Mouse (Mus musculus): ENCODE results near the gene Ndrg4. TPM values are rescaled to one million over a fixed set of nuclear protein-coding genes. Genes with fewer than 3 reads are reported as not detected.

The Ndrg4 gene
- total and polyA plus RNA-seq, 3 experiments, result 1.6 to 2.1 (median 1.7) TPM

DNA sequence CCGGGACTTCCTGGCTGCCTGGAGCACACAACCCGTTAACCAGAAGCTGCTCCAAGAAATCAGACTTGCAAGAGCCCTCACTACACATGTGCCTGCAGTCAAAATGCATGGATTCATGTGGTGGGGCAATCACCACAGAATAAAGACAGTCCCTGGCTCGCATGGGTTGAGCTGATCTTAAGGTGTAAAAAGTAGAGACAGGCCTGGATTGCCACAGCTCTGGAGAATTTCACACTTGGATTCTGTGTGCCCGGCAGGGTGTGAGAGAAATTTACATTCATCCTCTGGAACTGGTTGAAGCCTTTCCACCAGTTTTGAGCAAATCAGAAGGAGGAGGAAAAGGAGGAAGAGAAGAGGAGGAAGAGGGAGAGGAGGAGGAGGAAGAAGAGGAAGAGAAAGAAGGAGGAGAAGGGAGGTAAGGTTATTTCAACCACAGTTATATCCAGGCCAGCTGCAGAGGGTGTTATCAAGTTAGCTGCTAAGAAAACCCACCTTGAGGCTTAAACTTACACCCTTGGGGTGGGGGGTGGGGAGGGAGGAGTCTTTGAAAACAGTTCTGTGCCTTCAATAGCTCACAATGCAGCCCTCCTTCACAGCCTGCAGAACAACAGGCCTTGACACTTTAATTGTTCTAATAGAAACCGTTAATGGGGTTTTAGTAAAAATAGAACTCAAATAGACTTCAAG is 20.3 kb upstream of the Ndrg4 start:
- Histone ChIP-seq H3K4me2 (ENCODE audit: insufficient read depth, low read depth, poor library complexity, severe bottlenecking) (no peak overlapping the region), H3K4me3 (replicated peaks in 1 of 3; ENCODE audit: low read depth in 2 of 3, low read length in 2 of 3, poor library complexity in 1 of 3) (no peak overlapping the region), H3K9me3 (replicated peaks; ENCODE audit: low read length) (no peaks in the 10 kb centered on the region), H3K27me3 (replicated peaks) (no peaks in the 10 kb centered on the region), H3K79me2 (replicated peaks; ENCODE audit: control insufficient read depth, extremely low read depth, insufficient read depth, poor library complexity, severe bottlenecking) (no peaks in the 10 kb centered on the region), H3K4me1 (ENCODE audit: control insufficient read depth in 1 of 2, insufficient read depth in 2 of 2) (peaks cover 0 to 17% of the 10 kb centered on the region in 2 experiments; a peak in 2 of 4 replicates), H3K36me3 (replicated peaks in 1 of 2; ENCODE audit: control insufficient read depth in 1 of 2, insufficient read depth in 1 of 2, low read length in 1 of 2) (peaks cover 0 to 2% of the 10 kb centered on the region in 2 experiments), H3K27ac (ENCODE audit: insufficient read depth, low read depth) (no peak overlapping the region), H3K9ac (ENCODE audit: insufficient read depth, low read depth) (no peak overlapping the region)
- TF ChIP-seq POLR2A (IDR thresholded peaks at IDR 0.05; ENCODE audit: low read depth, low read length) (no peak), MAX (IDR thresholded peaks at IDR 0.05; ENCODE audit: low read length) (no peak), ZC3H11A (IDR thresholded peaks at IDR 0.05; ENCODE audit: low read depth, low read length) (no peak)
- no peak for DNase-seq (ENCODE audit: extremely low read depth)
- dilution Hi-C loops (cut with MboI; ENCODE audit: extremely low pct_ligation_motif_present, extremely low pct_unique_long_range_greater_than_20kb, low sequenced_read_pairs) (no loop called here), in situ Hi-C loops (cut with MboI; ENCODE audit: low pct_ligation_motif_present, low pct_unique_long_range_greater_than_20kb, low sequenced_read_pairs) (no loop called here)

DNA sequence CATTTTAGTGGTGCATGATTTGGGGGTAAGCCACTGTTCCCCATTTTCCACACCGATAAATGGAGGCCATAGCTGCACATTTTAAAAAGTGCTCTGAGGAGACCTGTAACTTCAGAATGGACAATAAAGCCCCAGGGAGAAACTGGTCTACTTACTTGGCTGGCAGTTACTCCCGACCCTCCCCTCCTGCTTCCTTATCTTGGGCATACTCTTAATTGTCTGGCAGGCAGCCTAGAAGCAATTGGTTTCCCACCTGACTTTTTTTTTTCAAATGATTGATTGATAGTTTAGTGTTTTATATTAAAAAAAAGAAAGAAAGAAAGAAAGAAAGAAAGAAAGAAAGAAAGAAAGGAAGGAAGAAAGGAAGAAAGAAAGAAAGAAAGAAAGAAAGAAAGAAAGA is 19.3 kb upstream of the Ndrg4 start:
- H3K27me3 ChIP-seq (replicated peaks), result no peaks in the 10 kb centered on the region
- no peak overlapping the region for H3K27ac ChIP-seq (ENCODE audit: insufficient read depth, low read depth)
- TF ChIP-seq POLR2A (IDR thresholded peaks at IDR 0.05; ENCODE audit: low read depth, low read length), result no peak
- no peak for TF ChIP-seq ZMIZ1 (IDR thresholded peaks at IDR 0.05; ENCODE audit: low read depth, low read length)
- no peak for TF ChIP-seq ZKSCAN1 (IDR thresholded peaks at IDR 0.05; ENCODE audit: borderline replicate concordance, low read depth, low read length)
- no peak for TF ChIP-seq CHD2 (IDR thresholded peaks at IDR 0.05; ENCODE audit: low read length)
- no peak for TF ChIP-seq IRF4 (IDR thresholded peaks at IDR 0.05; ENCODE audit: low read depth, low read length)
- TF ChIP-seq GABPA (IDR thresholded peaks at IDR 0.05; ENCODE audit: insufficient replicate concordance, low read depth, low read length), result no peak
- TF ChIP-seq PAX5 (IDR thresholded peaks at IDR 0.05; ENCODE audit: low read length), result no peak
- no peak for TF ChIP-seq USF2 (conservative IDR thresholded peaks at IDR 0.05; ENCODE audit: low read depth, low read length)
- TF ChIP-seq USF1 (IDR thresholded peaks at IDR 0.05; ENCODE audit: low read depth, low read length), result no peak
- TF ChIP-seq EP300 (IDR thresholded peaks at IDR 0.05; ENCODE audit: low read length), result no peak
- no peak for TF ChIP-seq E2F4 (IDR thresholded peaks at IDR 0.05; ENCODE audit: insufficient replicate concordance, low read depth, low read length)
- TF ChIP-seq MEF2A (IDR thresholded peaks at IDR 0.05; ENCODE audit: borderline replicate concordance, low read depth, low read length), result no peak
- no peak for TF ChIP-seq SMC3 (IDR thresholded peaks at IDR 0.05; ENCODE audit: low read depth, low read length)
- no peak for TF ChIP-seq MYC (IDR thresholded peaks at IDR 0.05; ENCODE audit: low read depth, low read length)
- TF ChIP-seq CHD1 (IDR thresholded peaks at IDR 0.05; ENCODE audit: low read depth, low read length), result no peak
- no peak for TF ChIP-seq MAFK (IDR thresholded peaks at IDR 0.05; ENCODE audit: insufficient replicate concordance, low read length)
- TF ChIP-seq POLR2AphosphoS2 (IDR thresholded peaks at IDR 0.05; ENCODE audit: low read depth, low read length), result no peak
- peaks cover 0 to 17% of the 10 kb centered on the region in 2 experiments; a peak in 2 of 4 replicates for H3K4me1 ChIP-seq (ENCODE audit: control insufficient read depth in 1 of 2, insufficient read depth in 2 of 2)
- no peaks in the 10 kb centered on the region for H3K9me3 ChIP-seq (replicated peaks; ENCODE audit: low read length)
- no peak for DNase-seq (ENCODE audit: extremely low read depth)
- dilution Hi-C loops (cut with MboI; ENCODE audit: extremely low pct_ligation_motif_present, extremely low pct_unique_long_range_greater_than_20kb, low sequenced_read_pairs) (no loop called here), in situ Hi-C loops (cut with MboI; ENCODE audit: low pct_ligation_motif_present, low pct_unique_long_range_greater_than_20kb, low sequenced_read_pairs) (no loop called here)
- H3K4me2 ChIP-seq (ENCODE audit: insufficient read depth, low read depth, poor library complexity, severe bottlenecking), result no peak overlapping the region
- peaks cover 0 to 2% of the 10 kb centered on the region in 2 experiments for H3K36me3 ChIP-seq (replicated peaks in 1 of 2; ENCODE audit: control insufficient read depth in 1 of 2, insufficient read depth in 1 of 2, low read length in 1 of 2)
- no peaks in the 10 kb centered on the region for H3K79me2 ChIP-seq (replicated peaks; ENCODE audit: control insufficient read depth, extremely low read depth, insufficient read depth, poor library complexity, severe bottlenecking)
- no peak overlapping the region for H3K4me3 ChIP-seq (replicated peaks in 1 of 3; ENCODE audit: low read depth in 2 of 3, low read length in 2 of 3, poor library complexity in 1 of 3)
- H3K9ac ChIP-seq (ENCODE audit: insufficient read depth, low read depth), result no peak overlapping the region
